Mouse (Mus musculus) retina, embryonic 14.5 days (tissue): ENCODE measurements at regions not wholly inside any gene's neighbourhood (a gene's known extent, or its start where the extent isn't known, plus 50 kb on each side); places are given as distances from the start of the nearest gene placed in this dataset.
A peak's percentile ranks its signal among the peaks of the same experiment; 100 is the strongest.

Experiments used
- DNase-seq: peaks from one replicate; pipeline ENCODE4 v3.0.0-alpha.2; 2015; ENCODE audit warnings: low spot score

DNA sequence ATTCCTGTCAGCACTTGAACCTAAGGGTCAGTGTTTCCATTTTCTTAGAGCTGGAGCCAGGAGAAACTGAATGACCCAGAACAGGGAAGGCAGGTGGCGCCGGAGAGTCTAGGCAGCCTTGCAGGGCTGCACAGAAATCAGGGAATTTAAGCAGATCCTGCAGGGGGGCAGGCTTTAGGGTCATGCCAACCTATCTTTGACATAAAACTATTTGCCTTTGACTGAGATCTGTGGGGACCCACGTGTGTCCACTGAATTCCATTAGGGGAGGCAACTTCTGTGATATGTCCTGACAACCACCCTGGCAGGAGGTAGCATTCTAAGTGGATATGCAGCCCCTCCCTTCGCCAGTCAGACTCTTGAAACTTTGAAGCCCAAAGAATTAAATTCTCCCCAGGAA, 135.6 kb upstream of the Ctnna2 start:
- peak; percentile 27 for DNase-seq

DNA sequence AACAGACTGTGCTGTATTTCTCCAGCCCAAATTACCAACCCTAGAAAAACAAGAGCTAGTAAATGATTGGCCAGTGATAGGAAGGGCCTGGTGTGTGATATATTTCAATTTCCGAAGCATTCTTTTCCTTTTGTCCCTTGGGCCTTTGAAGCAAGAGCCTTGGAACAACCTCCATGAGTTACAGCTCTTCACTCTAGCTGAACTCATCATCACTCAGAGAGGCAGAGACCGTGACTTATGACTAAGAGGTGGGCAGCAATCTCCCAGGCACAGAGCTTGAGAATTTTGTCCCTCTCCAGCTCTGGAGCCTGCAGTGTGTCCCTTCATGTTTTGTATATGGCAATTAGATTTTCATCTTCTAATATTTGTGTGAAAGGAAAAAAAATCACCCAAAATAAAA, 103.0 kb upstream of the Ctnna2 start:
- no peak for DNase-seq

DNA sequence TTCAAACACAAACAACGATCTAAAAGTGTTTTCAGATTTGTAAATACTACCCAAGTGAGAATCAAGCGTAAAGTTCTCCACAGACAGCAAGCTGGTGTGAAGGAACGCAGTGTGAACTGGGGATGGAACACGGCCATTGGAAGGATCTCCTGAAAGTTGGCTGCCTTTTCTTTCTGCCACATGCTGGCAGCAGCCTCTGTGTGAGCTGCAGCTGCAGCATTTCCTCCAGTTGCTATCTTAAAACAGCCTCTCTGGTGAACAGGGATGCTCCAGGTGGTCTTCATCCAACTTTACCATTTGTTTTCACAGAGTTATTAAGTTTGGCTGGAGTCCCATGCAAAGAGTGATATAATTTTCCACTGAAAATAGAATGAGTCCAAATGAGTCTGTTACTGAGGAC, 99.4 kb upstream of the Ctnna2 start:
- no peak for DNase-seq

DNA sequence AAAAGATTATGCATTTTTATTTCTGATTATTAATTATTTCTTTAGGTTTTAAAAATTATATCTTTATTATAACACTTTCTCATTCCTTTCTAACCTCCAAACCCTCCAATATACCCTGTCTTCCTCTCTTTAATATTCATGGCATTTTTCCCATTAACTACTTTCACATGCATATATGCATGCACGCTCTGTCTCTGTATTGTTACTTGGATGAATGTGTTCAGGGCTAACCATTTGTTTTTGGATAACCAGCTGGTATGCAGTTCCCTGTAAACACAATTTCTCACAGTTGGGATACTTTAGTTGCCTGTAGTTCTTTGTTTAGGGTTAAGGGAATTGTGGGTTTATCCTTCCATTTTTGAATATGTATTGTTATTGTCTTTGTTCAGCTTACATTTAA, 86.8 kb upstream of the Ctnna2 start:
- no peak for DNase-seq

DNA sequence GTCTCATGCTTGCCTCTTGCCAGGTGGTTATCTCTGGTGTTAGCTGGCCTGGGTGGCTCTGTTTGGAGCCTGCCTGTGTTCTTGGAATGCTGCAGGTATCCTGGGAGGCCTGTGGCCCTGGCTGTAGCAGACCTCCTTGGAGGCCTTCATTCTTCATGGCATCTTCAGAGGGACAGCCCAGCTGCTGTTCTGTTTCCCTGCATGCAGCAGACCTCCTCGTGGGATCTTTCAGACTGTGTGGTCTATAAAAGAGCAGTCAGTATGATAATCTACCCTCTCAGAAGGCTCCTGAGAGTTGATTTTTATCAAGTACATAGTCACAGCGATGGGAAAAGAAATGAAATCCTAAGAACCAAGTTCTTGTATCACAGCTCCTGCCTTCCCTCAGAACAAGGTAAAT, 86.2 kb upstream of the Ctnna2 start:
- DNase-seq, result no peak
